Mouse (Mus musculus): Measurements from ENCODE around the gene Mypn.

Mypn gene

DNA sequence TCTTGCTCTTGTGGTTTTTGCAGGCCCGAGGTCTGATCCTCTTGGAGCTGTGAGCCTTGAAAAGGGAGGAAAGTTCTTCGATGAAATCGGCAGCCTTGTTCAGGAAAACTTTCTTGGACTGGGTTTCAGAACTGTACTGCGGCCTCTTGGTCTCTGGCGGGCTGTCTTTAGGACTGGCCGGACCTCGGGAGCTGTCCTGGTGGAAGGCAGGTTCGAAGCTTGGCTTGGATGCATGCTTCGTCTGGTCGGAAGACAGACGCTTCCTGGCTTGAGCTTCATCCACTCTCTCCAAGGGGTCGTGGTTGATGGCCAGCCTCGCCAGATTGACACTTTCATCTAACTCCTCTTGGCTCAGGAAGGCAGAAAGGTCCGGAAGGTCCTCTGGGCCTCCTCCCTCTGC lies 11.0 kb downstream of the Mypn start:
- no peak for DNase-seq

DNA sequence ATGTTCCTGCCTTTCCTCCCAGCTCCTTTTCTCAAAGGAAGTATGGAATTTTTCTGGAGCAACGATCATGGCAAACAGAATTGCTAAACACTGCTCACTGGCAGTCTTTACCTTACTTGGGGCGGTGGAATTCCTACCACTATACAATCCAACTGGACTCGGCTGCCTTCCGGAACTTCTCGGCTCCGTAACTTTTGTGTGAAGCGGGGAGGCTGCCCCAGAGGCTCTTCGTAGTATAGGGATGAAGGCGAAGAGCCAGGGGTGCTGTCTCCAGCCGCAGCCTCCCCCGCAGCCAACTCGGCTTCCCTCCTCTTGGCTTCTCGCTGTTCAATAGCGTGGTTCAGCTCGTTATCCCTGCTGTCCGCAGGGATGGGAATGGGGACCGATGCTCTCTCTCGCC lies 11.5 kb downstream of the Mypn start:
- no peak for DNase-seq

DNA sequence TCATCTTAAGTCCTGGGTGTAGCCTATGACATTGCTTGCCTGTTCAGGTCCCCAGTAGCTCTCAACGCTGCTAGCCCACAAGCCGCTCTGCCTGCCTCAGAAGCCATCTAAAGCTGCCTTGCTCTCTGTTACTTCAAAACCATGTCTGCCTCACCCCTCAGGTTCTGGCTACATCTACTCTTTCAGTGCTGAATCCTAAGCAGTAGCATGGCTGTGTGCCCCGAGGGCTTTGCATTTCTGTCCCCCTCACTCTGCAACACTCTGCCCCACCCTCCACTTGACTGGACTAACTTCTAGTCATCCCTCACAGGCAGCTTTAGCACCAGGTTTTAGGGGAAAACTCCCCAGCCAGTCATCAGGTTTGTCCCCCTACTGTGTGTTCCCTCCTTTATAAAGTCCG lies 19.3 kb downstream of the Mypn start:
- DNase-seq: no peak

DNA sequence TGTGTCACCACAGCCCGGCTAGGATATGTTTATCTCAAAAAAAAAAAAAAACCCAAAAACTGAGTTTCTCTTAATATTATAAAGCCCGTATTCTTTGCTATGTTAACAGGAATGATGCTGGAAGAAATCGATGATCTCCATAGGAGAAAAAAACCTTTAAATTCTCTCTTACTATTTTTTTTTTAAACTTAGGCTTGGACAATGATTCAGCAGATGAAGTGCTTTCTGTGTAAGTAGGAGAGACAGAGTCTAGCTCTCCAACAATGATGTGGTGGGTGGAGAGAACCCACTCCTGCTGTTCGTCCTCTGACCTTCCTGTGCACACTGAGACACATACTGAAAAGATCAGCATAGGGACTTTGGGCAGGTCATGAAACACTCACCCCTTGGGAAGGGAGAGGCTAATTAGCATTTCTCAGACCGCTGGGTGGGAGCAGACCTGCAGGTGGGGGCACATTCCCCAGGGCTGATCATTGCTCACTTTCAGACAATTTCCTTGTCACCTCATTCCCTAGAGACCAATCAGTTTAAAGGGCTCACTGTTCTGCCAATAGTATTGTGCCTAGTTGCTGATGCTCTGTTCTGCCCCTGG lies 21.5 kb downstream of the Mypn start:
- no peak for DNase-seq

DNA sequence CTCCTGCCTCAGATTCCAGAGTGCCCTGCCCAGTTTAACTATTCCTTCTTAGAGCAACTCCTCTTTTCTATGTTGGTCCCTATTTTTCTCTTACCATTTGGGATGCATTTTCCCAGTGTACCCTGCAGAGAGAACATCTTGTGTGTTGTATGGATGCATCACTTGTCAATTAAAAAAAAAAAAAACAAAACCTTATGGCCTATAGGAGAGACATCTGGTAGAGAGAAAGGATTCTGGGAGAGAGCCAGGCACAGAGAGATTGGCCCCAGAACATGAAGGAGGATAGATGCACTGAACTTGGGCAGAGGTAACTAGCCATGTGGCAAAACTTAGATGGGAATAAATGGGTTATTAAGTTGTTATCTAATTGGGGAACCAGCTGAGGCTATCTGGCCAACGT lies 22.6 kb downstream of the Mypn start:
- no peak for DNase-seq

DNA sequence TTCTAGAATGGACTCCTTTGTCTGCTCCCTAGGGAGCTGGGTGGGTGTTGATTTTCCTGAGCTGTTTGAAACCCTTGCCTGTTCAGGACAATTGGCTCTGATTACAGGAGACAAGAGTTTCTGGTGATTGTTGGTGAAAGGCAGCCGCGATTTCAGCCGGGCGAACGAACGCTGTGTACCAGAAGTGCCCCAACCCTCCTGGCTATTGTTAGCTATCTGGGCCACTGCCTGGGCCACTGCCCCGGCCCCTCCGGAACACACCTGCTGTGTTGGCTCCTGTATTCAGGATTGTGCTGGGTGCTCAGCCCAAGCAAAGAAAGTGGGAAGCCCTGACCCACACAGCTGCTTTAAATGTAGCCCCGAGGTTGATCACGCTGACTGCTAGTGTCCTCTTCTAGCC lies 24.2 kb downstream of the Mypn start:
- no peak for DNase-seq

DNA sequence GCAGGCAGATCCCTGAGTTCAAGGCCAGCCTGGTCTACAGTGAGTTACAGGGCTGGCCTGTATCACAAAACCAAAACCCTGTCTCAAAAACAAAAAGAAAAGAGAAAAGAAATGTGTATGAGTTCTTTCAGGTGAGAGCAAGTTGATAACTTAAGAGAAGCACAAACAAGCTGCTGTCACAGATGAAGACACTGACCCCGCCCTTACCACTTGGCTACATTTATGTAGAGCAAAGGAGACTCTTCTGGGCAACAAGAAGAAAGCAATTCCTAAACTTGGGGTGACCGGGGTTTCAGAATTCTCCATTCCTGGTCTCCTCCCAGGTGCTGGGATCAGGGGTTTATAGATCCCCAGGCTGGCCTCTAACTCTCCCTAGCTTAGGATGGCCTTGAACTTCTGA lies 25.4 kb downstream of the Mypn start:
- no peak for DNase-seq

DNA sequence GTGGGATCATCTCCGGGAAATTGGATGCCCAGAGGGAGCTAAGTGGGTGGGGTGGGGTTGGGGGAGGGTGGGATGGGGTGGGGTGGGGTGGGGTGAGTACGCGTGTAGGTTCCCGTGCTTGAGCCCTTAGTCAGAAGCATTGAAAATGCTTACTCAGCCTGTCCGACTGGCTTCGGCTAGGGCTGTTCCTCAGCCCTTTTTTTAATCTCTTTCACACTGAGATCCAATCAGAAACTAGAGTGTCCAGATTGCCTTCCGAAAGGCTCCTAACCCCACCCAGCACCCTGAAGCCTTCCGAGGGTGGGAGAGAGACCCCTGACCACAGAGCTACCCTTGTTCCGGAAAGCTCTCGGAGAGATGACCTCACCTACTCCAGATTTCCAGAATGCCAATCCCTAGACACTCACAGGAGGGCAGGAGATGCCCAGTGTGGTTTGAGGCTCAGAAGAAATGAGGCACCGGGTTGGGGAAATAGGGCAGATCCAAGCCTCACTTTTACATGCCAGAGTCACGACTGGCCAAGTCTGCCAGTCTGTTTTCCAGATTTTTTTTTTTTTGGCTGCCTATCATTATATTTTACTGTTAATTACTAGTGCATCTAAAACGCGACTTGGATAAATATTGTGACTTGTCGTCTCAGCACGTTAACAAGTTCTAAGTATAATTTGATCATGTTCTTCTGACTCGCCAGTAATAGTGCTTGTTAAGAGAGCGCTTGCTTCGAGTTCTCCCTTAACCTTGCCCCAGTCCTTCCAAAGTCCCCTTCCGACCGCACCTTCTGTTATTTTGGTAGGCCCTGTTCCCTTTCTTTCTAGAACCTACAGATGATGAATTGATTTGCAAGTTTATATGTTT lies 26.2 kb downstream of the Mypn start:
- DNase-seq: no peak

DNA sequence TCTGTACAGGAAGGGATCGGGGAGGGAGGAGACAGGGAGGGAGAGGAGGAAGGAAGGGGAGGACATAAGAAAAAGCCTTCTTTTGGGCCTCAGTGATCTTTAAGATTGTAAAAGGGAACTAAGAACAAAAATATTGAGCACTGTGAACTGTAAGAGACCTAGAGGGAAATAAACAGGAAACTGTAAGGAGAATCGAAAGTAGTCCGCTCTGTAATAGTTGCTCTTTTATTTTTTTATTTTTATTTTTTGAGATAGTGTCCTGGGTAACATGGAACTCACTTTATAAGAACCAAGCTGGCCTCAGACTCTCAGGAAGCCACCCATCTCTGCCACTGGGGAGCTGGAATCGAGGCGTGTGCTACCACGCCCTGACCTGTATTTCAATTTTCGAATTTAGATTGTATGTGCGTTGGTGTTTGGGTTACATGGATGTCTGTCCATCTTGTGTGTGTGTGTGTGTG lies 27.3 kb downstream of the Mypn start:
- peak in 1 of 2 experiments; percentile 7 for DNase-seq

DNA sequence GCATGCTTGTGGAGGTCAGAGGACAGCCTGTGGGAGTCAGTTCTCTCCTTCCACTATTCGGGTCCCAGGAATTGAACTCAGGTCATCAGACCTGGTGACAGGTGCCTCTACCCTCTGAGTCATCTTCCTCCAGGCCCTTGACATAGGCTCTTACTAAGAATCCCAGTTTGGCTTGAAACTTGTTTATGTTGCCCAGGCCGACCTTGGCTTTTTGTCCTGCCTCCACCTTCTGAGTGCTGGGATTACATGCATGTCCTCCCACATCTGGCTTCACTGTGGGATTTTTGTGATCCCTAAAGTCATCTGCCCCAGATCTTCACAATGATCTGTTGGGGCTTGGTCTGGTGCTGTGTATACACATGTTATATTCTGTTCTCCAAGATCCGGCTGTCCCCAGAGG lies 31.7 kb downstream of the Mypn start:
- no peak for DNase-seq

DNA sequence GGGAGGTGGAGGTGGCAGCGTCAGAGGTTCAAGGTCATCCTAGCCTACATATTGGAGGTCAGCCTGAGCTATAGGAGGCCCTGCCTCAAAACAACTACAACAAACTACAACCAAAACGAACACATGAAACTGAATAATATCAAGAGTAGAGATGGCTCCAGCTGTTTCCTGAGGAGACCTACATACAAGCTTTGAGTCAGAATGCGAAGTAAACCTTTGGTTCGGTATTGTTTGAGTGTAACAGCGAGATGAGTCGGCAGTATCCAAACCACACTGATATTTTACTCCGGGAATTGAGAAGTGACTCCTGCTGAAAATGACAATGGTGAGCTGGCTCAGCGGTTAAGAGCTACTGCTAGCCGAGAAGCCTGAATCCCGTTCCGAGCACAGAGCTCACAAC lies 34.2 kb downstream of the Mypn start:
- no peak for DNase-seq

DNA sequence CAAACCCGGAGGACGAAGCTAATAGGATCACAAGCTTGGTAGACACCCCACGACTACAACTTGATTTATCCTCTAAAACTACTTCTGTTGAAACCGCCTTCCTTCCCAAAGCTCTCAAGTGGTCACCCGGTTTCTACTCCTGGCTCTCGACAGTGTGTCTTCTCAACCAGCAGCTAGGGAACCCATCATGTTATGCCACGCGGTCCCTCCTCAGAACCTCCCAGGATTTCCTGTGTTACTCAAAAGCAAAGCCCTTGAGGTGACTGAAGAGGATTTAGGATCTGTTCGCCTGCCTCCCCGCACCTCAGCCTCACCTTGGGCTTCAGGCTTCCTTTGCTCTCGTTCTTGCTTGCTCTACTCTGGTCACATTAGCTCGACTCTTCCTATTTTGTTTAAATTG lies 35.6 kb downstream of the Mypn start:
- DNase-seq: no peak

DNA sequence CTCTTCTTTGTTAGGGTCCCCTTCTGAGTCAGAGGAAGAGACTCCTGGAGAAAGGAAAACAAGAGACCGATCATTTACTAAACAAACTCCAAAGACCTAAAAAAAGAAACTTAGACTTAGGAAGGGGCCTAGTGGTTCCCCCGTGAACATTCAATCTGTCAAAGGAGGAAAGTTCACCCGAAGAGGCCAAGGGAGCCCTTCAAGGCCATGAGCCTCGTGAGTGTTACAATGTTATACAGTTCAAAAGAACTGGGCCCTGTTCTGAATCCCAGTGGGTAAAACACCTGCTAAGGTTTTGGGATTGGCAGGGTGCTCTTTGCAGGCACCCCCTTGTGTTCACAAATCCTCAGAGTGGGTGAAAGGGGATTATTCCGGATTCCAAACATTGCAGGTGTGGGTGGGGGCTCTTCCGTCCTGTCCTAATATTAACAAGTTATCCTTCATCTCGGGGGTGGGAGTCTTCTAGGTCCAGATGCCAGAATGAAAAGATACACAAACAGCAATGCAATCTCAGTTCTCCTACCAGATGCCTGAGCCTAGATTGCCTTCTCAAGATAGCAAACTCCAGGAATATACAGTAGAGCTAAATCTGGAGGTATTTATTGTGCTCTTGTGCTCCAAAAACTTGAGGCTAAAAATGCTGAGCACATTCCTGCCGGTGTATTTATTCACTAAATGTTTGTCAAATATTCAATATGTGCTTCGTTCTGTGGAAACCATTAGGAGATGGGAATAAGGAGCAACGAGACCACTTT lies 36.3 kb downstream of the Mypn start:
- no peak for DNase-seq

DNA sequence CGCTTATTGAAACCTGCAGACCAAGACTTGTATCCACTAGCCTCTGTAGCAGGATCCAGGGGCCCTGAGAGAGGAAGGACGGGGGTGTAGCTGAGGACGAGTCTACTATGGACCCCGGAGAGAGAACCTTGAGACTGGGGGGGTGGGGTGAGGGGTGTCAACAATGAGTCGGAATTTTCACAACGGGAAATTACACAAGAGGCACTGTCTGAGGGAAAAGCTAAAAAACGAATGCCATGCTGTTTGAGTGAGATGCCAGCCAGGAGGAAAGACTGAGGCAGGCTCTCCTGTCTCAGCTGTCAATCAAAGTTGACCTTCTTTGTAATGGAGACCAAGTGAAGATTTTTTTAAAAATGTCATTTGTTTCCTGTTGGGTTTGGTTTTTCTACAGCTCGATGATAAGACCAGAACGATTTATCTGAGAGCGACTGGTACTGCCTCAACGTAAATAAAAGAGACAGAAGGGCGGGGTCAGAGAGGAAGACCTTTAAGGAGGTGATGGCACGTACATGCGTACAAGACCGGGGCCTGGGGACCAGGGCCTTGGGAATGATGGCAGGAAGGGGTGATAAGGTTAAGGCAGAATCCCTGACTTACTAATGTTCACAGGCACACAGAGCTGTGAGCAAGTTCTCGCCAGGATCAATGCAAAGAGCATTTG lies 37.9 kb downstream of the Mypn start:
- no peak for DNase-seq

DNA sequence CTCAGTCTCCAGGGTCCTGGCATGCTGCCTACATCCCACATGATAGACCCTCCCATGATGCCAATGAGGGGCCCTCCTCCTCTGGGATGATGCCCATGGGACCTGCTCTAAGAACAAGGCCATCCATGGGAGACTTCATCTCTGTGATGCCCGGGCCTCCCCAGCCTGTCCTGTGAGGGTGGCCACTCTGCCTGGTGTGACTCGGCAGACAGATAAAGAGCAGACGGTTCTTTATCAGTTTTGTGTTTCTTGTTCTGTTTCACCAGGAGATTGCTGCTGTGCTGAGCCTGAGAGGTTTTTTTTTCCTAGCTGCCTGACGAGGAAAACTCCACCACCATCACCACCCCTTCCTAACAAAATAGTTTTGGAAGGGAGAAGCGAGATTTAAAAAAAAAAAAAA lies 42.5 kb downstream of the Mypn start:
- DNase-seq: no peak

DNA sequence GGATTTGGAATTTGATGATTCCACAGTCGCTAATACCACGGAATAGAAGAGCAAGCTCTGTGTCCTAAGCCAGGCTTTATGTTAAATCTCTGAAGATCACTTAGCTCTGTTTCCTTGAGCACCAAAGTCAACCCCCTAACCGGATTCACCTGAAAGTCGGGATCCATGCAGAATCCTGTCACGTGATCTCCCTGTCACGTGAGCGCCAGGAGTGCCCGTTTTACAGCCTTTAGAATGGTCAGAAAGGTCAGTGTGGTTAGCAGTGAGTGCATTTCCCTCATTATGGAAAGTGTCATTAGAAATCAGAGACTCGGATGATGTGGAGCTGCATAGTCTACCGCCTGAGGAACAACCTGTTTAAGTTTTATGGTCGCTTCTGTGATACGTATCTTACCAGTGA lies 43.1 kb downstream of the Mypn start:
- no peak for DNase-seq

DNA sequence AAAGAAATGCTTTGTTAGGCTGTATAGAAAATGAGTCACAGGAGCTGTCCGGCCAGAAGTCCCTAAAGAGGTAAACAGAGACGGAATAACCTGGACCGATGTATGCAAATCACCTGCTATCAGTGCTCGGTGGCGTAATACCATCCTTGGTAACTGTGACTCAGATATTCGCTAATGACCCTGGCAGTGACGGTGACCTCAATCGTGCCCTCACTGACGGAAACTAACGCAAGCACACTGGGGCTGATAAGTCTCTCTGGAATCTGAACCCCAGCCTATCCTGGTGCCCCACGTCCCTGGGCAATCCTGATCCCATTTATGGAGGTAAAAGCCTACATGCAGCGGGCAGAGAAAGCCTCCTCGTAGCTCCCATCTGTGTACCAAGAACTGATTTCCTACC lies 45.6 kb downstream of the Mypn start:
- peak in 1 of 2 experiments; percentile 5 for DNase-seq

DNA sequence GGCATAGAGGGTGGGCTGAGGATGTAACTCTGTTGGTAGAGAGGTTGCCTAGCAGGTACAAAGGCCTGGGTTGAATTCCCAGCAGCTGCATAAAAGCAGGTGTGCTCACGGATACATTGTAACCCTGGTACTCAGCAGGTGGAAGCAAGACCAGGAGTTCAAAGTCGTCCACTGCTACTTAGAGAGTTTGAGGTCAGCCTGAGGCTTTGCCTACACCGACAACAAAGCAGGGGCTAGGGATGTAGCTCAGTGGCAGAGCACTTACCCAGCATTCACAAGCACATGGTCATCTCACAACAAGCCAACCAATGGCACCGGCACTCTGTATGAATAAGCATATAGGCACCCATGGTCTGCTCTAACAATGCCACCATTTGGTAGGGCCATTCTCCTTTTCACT lies 46.3 kb downstream of the Mypn start:
- no peak for DNase-seq

DNA sequence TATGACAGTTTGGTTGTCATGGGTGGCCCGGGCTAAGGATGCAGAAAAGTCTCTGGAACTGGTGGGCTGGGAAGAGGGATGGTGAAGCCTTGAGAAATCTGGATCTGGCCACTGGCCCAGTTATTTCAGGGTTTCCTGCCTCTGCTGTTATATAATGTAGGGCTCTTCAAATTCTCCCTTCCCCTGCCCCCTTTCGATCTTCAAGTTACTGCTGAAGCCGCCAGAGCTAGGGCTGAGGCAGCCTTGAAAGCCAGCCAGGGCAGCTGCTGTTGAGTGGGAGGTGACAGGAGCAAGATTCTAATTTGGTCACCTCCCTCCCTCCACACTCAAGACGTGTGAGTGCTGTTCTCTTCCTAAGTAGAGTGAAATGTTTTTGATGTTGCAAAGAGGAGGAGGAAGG lies 46.8 kb downstream of the Mypn start:
- peak; percentile 41 to 60 for DNase-seq

DNA sequence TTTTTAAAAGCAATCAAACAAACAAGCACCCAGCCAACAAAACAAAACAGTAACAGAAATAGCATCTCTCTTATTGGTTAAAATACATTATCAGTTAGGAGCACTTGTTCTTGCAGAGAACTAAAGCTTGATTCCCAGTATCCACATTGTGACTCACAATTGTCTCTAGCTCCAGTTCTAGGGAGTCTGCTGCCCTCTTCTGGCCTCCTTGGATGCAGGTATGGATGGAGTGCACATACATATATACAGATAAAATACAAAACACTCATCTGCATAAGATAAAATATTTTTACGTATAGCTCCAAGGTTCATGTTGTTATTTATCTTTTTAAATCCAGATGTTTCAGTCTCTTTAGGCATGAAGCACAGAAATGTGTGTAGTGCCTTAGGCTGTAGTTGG lies 47.4 kb downstream of the Mypn start:
- no peak for DNase-seq

DNA sequence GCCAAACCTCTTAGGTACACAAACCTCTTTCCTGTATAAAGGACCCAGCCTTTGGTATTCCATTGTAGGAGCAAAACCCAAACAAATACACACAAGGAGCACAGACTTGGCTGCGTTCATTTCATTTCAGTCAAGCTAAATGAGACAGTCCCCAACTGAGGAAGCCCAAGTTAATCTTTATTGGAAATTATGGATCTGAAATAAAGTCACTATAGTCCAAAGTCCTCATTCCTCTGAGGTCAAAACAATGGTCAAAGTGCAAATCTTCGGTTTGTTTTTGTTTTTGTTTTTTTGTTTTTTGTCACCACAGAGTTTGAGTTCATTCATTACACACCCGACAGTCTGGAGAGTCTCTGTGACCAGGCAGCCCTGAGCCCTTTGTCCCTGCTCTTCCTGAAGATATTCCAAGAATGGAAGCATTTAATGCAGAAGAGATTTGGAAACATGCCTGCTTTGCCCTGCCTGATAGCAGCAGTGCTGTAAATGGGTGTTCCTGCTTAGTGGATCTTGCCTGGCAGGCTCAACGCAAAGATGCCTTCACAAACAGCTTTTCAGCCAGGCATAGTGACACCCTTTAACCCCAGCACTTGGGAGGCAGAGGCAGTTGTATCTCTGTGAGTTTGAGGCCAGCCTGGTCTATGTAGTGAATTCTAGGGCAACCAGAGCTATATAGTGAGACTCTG lies 47.9 kb downstream of the Mypn start:
- no peak for DNase-seq

DNA sequence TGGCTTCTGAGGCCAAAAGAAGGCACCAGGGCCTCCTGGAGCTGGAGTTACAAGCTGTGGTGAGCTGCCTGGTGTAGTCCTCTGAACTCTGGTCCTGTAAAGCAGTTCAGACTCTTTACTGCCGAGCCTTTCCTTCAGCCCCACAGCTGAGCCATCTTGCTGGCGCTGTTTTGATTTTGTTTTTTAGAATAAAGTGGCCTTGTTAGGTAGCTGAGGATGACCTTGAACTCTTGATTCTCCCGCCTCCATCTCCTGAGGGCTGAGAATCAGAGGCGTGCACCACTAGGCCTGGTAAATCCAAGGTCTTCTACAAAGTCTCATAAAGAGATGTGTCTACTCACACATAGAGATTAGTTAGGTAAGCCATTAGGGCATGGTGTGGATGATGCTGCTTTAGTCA lies 49.0 kb downstream of the Mypn start:
- no peak for DNase-seq

DNA sequence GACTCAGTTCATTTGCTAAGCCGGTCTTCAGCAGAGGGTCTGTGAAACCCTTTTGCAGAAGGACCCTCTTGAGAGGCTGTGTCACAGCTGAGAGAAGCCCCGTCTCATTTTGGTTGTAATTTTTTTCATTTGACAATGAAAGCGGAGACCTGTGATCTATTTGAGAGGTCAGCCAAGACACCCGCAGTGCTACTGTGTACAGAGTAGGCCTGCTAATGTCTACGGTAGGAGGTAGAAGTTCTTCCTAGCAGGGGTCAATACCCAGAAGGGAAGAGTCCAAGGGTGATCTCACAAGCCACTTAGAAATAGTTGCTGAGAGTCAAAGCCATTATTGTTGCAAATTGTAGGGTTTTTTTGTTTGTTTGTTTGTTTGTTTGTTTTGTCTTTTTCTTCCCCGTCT lies 49.5 kb downstream of the Mypn start:
- no peak for DNase-seq

Measured in lung, adult 18-20 months (tissue).